Mouse (Mus musculus): ENCODE data around the gene Ddn.
"Not testable (repeated sequence)": the region's sequence is repeated elsewhere in the genome, so short reads cannot be mapped to it uniquely, and the experiment has no call there.

Gene Ddn

DNA sequence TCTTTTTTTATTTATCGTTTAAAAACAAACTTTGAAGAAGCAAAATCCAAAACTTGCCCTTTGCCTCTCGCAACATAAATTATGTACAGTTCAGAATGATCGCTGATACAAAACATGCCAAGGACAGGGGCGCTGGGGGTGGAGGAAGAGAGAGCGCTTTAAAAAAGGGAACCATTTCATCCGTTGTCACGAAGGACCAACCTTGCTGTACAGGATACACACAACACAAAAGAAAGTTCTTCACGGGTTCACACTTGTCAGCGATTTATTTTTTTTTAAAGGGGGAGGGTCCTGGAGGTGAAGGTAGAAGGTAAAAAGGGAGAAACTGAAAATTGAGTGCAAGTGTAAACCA lies 22.4 kb upstream of the Ddn start:
- DNase-seq (ENCODE audit: low read depth, low spot score): no peak

DNA sequence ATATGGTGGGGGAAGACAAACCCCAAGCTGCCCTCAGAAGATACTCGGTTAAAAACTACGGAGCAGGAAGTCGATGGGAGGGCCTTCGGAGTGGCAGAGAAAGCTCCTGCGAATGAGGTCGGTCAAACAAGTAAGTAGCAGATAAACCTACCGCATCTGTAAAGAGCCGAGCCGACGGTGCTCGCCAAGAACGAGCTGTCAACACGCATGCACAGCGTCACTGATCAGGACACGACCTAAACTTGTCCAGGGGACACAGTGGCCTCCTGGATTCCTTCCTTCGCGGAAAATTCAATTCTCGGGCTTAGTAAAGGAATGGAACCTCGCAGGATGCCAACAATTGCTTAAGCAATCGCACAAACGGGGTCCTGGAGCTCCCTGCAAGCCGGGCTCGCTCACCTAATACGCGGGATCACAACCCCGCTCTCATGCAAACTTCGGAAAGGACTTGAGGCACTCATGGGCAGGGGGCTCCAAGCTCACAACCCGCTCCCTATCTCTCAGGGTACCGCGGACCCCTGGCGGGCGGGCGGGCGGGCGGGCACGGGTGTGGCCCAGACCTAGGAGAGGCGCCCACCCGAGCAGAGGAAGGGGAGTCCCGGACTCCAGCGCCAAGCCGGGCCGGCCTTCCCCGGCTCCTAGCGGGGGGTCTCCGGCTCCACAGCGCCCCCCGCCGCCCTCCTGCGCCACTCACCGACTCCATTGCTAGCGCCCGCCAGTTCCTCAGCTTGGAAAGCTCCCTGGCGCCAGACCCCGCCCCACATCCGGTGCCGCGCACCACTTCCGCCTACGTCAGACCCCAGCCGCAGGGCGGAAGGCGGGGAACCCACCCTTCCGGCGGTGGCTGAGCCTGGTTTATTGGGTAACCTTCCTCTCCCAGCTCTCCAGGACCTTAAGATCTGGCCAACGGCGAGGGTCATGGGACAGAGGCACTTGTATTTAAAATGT lies 21.7 kb upstream of the Ddn start, which contains the start of gene Prkag1:
Gene Prkag1, minus strand, starts transcription at position 786 of the 948 bp plus-strand sequence.
- DNase-seq (ENCODE audit: low read depth, low spot score): peak; percentile 98

DNA sequence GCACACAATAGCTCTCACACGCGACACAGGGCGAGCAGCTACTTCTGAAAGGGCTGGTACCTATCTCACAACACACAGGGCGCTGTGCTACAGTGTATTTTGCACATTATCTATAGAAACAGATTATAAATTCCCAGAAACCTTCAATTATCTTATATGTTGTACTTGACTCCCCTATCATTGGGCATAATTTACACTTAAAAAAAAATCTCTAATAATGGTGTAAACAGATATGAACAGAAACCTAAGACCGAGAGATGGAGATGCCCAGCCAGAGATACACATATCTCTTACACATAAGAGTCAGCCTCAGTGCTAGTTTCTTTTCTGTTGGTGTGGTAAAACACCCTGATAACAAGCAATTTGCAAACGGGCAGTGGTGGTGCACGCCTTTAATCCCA lies 18.3 kb upstream of the Ddn start:
- DNase-seq (ENCODE audit: low read depth, low spot score): no peak

DNA sequence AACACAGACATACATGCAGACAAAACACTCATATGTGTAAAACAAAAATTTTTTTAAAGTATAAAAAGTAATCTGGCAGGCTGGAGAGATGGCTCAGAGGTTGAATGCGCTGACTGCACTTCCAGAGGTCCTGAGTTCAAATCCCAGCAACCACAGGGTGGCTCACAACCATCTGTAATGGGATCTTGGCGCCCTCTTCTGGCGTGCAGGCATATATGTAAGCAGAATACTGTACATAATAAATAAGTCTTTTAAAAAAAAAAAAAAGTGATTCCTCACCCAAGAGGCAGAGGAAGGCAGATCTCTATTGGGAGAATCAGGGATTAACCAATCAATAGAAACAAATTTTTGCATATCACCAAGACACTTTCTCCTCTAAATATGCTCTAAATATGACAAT lies 14.1 kb upstream of the Ddn start:
- peak; percentile 71 for DNase-seq (ENCODE audit: low read depth, low spot score)

DNA sequence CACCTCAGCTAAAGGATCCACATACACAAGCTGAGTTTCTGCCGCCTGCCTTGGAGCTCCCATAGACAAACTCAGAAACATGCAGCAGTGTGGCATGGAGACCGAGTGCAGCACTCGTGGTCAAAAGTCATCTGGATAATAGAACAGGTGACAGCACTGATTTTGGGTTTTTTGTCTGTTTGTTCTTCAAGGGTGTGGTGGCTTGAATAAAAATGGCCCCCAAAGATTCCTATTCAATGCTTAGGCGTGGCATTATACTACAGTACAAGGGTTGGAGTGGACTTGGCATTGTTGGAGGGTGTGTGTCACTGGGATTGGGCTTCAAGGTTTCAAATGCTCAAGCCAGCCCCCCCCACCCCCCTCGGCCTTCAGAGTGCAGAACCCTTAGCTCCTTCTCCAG lies 12.9 kb upstream of the Ddn start:
- DNase-seq (ENCODE audit: low read depth, low spot score): no peak

DNA sequence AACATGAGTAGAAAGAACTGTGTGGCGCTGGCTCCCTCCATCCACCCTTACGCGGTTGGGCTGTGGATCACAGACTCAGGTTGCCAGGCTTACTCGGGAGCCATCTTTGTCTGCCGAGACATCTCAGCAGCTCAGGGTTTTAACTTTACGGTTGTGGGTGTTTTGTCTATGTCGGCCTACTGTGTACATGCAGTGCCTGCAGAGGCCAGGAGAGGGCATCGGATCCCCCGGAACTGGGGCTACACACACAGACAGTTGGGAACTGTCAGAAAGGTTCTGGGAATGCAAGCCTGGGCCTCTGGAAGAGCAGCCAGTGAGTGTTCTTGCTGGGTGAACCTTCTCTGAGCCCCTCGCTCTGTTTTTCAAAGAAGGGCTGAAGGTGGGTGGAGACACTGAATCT lies 12.1 kb upstream of the Ddn start:
- DNase-seq (ENCODE audit: low read depth, low spot score): peak; percentile 71

DNA sequence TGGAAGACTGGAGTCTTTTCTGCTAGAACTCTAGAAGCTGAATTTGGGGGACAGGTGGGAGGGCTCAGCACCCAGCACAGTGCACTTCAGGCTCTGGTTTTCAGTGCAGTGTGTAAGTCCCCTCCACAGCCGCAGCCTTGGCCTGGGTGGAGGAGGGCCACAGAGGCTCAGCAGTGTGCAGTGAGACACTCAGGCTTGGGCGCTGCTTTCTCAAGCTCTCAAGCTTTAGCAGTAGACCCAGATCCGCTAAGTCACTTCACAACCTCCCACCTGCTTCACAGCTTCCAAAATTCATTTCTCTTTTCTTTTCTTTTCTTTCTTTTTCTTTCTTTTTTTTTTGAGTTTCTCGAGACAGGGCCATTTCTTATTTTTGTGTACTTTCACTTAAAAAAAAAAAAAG lies 11.6 kb upstream of the Ddn start:
- no peak for DNase-seq (ENCODE audit: low read depth, low spot score)

DNA sequence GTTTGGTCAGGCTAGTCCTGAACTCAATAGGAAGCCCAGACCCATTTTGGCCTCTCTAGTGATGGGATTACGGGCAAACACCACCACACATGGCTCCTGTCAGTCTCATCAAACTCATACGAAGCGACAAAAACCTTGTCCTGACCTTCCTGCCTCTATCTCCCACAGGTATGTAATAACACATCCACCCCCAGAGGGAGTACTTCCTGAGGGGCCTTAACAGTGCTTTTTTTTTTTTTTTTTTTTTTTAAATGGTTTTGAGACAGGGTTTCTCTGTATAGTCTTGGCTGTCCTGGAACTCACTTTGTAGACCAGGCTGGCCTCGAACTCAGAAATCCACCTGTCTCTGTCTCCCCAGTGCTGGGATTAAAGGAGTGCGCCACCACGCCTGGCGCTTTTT lies 8.9 kb upstream of the Ddn start:
- no peak for DNase-seq (ENCODE audit: low read depth, low spot score)

DNA sequence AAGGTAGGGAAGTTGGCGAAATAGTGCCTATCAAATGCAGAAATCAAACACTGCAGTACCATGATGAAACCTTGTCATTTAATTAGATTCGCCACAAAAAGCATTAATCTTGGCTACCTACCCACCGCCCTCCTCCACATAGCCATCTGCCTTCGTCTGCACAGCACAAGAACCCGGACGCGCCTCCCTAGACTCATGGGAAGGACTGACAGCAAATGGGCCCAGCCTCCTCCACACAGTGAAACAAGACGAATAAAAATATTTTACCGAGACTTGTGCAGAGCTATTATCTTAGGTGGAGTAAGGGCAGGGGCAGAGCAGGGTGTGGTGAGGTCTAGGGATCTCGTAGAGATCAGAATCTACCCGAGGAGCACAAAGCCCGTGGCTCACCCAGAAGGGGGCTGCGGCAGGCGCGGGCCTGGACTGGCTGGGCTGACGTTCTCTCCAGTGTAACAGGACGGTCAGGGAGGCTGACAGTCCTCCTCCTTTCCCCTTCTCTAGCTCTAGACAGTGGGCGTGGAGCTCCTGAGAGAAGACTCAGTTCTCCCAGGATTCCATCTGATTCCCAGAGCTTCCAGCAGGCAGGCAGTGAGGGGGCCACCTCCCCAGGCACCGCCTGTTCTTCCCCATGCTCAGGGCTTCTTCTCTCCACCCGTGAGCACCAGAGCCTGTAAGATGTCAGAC lies 3.6 kb upstream of the Ddn start:
- DNase-seq (ENCODE audit: low read depth, low spot score): no peak

DNA sequence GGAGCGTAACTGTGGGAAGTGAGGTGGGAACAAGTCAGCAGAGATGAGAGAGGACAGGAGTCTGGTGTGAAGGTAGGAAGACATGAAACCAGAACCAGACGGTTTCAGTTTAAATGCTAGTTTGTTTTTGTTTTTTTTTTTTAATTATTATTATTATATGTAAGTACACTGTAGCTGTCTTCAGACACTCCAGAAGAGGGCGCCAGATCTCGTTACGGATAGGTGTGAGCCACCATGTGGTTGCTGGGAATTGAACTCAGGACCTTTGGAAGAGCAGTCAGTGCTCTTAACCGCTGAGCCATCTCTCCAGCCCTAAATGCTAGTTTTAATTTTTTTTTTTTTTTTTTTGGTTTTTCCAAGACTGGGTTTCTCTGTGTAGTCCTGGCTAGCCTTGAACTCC lies 922 bp upstream of the Ddn start:
- DNase-seq (ENCODE audit: low read depth, low spot score): not testable (repeated sequence)

DNA sequence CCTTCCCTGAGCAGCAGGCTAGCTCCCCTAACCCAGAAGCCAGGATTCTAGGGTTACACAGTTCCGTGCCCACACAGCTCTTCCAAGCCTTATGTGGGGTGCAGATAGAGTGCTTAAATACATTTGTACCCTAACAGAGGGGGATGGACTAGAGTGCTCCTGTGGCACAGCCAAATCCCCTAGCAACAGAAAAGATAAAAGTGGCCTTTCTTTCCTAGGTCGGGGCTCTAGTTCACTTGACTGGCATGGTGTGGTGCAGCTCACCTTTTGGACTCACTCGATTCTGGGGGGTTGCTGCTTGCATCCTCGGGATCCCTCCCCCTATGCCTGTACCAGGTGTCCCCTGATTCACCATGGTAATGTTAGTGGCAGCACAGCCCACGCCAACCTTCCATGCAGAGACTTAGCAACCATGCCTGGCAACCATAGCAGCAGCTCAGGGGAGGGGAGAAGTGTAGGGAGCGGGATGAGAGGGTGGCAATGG lies 597 bp downstream of the Ddn start:
- no peak for DNase-seq (ENCODE audit: low read depth, low spot score)

DNA sequence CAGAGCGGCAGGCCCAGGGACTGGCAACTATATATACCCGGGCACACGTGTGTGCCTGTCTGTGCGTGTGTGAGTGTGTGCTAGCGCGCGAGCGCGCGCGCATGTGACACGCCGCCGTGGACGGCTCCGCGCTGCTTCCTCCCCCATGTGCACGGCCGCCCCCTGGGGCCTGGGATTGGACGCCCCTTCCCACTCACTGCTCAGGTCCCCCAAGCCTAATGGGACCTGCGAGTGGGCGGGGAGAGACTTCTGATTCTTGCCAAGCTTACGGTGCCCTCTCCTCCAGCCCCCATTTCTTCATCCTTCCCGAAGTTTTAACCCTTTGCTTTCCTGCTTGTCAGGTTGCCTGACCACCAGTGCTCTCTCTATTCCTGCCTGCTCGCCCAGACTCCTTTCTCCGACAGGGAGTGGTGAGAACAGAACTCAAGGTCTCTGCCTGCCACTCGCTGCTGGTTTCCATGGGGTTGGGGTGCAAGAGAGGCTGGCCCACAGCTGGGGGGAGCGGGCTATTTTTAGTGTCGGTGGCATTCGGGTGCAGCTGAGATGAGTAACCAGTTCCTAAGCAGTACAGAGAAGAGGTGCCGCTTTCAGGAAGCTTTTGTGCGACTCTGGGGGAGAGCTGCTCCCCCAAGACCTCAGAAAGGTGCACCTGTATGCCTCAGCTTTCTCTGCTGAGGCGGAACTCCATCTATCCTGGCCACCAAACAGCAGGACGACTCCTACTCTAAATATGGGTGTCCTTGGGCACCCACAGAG lies 1.2 kb downstream of the Ddn start:
- peak; percentile 83 for DNase-seq (ENCODE audit: low read depth, low spot score)

DNA sequence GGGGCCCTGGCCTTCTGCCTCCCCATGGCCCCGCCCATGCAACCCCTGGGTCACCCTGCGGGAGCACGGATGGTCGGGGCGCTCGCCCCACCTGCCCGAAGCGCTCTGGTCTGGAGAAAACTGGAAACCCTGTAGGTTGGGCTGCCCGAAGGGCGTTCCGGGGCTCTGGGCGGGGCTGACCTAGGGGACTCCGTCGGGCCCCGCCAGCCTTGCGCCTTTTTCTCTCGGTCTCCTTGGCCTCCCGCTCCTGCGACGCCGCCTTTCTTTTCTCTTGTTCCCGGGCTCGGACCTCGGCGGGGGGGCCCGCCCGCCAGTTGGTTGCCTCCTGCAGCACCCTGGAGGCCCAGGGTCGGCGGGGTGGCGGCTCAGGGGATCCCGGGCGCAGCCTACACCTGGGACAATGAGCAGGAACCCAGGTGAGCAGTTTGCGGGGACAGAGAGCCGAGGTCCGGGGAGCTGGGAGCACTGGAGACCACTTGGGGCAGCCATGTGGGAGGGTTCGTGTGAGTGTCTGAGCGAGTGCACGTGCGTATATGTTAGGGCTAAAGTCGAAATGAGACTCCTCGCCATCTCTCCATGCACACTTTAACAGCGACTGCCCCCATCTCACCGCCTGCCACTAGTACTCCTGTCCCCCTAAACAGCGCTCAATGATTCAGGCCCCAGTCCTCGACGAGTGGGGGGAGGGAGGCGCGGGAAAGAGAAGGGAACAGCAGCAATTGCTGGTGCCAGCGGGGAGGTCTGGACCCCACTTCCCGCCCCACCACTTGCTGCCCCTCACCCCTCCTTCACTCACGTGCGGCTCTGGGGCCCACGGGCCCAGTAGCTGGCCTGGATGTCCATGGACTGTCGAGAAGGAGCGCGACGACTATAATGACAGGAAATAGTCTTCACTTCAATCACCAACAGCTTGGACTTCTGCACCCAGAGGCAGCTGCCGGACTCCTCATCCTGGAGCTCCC lies 2.2 kb downstream of the Ddn start:
- DNase-seq (ENCODE audit: low read depth, low spot score): peak; percentile 36

DNA sequence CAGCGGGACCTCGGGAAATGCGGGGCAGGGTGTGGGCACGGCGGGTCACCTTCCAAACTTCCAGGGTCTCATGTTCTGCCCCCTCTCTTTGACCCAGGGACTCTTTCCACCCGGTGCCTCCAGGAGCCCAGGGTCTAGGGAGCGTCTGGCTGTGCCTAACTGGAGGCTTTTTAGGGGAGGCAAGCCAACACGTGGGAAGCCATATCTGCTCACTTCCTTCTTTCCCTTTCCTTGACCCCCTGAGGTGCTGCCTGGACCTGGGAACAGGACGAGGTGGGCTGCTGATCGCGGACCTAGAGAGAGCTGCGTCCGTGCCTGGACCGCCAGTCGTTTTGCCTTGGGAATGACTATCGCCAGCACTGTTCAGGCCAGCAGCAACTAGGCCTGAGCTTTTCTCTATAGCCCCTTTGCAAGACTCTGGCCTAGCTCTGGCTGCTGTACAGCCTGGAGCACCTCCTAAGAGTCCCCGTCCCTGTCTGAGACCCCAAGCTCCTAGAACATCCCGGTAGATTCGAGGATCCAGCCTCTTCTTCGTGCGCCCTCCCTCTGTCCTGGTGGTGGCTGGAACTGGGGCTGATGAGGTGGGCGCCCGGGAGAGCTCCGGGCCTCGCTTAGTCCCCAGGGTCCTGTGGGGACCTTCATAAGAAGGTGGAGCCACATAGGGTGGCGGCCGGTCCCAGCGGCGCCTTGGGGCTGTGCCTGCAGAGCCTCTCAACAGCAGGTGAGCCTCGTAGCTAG lies 3.0 kb downstream of the Ddn start:
- no peak for DNase-seq (ENCODE audit: low read depth, low spot score)

DNA sequence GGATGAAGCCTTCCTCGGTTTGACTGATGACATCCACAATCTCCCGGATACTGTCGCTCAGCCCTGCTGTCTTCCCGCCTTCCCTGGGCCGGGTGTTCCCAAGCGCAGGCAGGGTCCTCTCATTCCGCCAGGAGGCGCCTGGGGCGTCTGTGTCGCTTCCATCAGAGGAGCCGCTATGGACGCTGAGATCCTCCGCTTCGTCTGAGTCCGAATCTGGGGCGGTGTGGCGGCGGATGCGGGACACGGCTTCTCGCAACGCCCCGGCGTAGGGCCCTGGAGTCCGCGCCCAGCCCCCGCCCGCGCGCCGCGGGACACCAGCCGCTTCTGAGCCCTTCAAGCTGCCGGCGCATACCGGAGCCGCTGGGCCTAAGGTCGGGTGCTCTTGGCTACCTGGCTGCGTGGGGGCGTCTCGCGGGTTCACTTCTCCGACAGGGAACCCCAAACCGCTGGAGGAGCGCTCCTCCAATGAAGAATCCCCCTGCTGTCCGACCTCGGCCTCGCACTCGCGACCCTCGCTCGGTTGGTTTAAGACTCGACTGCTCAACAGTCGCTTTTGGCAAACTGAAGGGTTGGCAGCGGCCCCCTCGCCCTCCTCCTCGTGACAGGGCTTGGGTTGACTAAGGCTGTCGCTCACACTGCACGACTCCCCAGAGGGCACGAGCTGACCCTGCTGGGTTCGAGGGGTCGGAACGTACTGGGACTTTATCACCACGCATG lies 3.8 kb downstream of the Ddn start:
- DNase-seq (ENCODE audit: low read depth, low spot score): peak; percentile 67

DNA sequence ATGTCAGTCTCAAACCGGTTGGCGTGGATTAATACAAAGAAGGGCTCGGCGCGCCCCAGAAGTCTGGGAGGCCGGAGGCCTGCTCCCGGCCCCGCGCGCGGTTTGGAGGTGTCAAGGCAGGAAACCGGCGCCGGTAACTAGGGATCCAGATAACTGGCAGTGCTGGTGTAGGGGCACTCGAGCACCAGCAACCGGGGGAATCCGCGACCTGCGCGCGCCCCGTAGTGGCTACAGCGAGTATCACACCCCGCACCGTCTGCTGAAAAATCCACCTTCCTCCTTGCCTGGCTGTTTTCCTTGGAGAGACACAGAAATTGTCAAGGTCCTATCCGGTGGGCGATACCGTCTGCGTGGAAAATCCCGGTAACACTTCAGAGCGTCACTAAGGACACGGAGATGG lies 5.2 kb downstream of the Ddn start:
- DNase-seq (ENCODE audit: low read depth, low spot score): peak; percentile 85

DNA sequence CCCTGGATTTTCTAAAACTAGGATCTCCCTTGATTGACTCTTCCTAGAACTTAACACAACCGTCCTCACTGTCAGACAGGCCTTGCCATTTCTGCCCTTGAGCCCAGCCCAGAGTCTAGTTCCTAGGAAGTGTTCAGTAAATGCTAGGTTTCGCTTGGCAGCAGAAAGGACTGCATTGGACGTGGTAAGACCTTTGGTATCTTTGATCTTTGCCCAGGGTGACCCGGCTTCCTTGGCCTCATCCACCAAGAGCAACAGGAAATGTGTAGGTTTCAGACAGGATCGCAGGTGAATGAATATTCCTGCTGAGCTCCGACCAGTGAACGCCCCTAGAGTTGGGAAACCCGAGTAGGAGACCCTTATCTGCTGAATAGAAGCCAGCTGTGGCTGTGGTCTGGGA lies 6.4 kb downstream of the Ddn start:
- no peak for DNase-seq (ENCODE audit: low read depth, low spot score)

DNA sequence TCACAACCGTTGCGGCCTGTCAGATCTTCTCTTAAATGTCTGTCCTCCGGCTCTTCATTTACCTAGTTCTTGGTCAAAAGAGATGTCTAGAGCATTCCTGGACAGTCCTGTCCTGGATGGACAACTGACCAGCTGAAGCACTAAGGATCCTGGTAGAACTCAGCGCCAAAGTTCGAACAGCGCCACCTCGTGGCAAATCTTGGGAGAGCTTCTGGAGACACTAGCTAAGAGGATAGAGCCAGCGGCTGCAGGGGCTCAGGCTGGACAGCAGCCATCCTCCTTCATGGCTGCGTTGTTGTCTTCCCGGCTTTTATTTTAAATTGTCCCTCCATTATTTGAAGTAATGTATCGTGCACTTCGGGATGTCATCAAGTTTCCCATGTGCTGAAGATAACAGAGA lies 9.9 kb downstream of the Ddn start:
- peak; percentile 84 for DNase-seq (ENCODE audit: low read depth, low spot score)

DNA sequence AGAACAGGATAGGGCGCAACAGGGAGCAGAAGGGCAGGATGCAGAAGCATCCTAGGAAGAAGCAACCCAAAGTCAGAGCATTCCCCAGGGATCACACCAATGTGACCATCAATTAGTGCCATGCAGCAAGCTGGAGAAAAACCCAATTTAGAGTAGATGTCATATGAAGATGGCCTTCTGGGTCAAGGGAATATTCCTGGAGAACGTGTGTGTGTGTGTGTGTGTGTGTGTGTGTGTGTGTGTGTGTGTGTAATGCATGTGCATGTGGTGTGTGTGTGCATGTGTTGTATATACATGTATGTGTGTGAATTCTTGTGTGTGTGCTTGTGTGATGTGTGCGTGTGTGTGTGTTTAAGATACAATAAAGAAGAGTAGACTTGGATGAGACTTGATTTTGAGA lies 10.4 kb downstream of the Ddn start:
- DNase-seq (ENCODE audit: low read depth, low spot score): no peak

All from CD4-positive, CD25-positive, alpha-beta regulatory T cell, adult 2 months (primary cell).